Comparison of ENCODE assay signal across 8 mouse cellular contexts in the genomic region with DNA sequence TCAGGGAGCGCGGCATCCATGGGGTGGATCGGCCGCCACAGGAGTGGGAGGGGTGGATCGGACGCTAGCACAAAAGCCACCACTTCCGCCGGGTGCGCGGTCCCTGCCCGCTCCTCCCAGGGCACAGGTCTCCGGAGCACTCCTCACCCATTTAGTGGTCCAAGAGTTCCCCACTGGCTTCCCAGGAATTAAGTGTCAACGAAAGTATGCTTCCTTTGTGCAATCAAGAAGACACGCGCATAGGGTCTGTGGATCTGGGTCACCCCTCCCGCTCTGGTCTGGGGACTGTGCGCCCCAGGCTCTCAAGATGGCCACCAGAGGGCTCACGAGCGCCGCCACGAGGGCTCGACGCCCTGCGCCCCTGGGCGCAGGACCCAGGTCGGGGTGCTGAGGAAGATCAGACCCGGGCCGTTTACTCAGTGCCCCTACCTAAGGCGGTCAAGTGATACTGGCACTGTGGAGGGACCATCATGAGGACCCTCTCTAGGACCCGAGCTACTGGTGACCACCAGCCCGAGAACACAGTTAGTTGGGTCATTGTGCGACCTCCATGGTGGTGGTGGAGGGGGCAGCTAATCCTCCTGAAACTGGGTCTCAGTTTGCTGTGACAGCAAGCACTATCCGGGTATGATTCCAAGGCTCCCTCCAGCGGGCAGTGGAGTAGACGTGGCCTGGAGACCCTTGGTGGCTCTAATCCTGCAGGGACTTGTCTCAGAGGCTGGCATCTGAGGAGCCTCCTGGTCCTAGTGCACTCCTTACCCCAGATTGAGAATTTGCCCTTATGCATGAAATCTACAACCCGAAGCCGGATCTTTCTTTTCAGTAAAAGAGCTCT. TPM values are rescaled to one million over a fixed set of nuclear protein-coding genes. Genes with fewer than 3 reads are reported as not detected.
DNase-seq lines count a peak whose midpoint lies in the region; ATAC-seq lines count a peak whose summit lies in the region.

No protein-coding gene starts in this region.

- H3K36me3 ChIP-seq in hindbrain, embryonic 12.5 days: no peaks in the 10 kb centered on the region

- whole genome bisulfite sequencing in hindbrain, embryonic 12.5 days: 3% methylated on average over 37 of the region's 37 CpGs

- H3K4me2 ChIP-seq in hindbrain, embryonic 12.5 days (replicated peaks): peak overlapping the region; percentile 75

- H3K27me3 ChIP-seq in hindbrain, embryonic 12.5 days: 0 out of 2 replicates have a peak, but pooled peaks cover 2% of the 10 kb centered on the region

- peak; percentile 89 for DNase-seq in NIH3T3 (ENCODE audit: low read depth)
- peak; percentile 89 for DNase-seq in cerebellum, adult 9-11 months
- peak; percentile 40 to 75 for DNase-seq in frontal cortex, postnatal 10 days (ENCODE audit: low spot score in 2 of 2)
- DNase-seq in layer of hippocampus, postnatal 14 days (ENCODE audit: low spot score in 2 of 2): peak; percentile 59 to 80
- peak; percentile 88 for DNase-seq in lung, postnatal 10 days
- DNase-seq in ovary, postnatal 14 days (ENCODE audit: low spot score): peak; percentile 67
- peak; percentile 86 for DNase-seq in thymus, postnatal 0 days (ENCODE audit: low spot score)

- H3K27ac ChIP-seq in hindbrain, embryonic 12.5 days: peak overlapping the region; percentile 76

- peak overlapping the region; percentile 51 for H3K4me3 ChIP-seq in hindbrain, embryonic 12.5 days

- peak; percentile 89 for ATAC-seq in hindbrain, embryonic 12.5 days (ENCODE audit: low FRiP score)

- peaks cover 16% of the 10 kb centered on the region for H3K4me1 ChIP-seq in hindbrain, embryonic 12.5 days

- no peaks in the 10 kb centered on the region for H3K9me3 ChIP-seq in hindbrain, embryonic 12.5 days (replicated peaks)

- H3K9ac ChIP-seq in hindbrain, embryonic 12.5 days: peak overlapping the region; percentile 76

RNA-seq across cellular contexts. Expression of a gene that starts 42.7 kb away (rescaled TPM):
- polyA plus RNA-seq in hindbrain, embryonic 12.5 days (2016; fragmentation: Nextera tagmentation; extraction: Ambion mirVana): 31.5 and 32.7 TPM in 2 replicates
- 10 to 100 TPM; 29.9 to 31.7 TPM for total RNA-seq in layer of hippocampus, postnatal 14 days (2021)
- polyA plus RNA-seq in thymus, postnatal 0 days (2015; fragmentation: Nextera tagmentation; extraction: Ambion mirVana): 15.2 and 19.5 TPM in 2 replicates

RNA-seq across cellular contexts. Expression of a gene that starts 45.2 kb away (rescaled TPM):
- polyA plus RNA-seq in hindbrain, embryonic 12.5 days (2016; fragmentation: Nextera tagmentation; extraction: Ambion mirVana): 3,274 and 3,635 TPM in 2 replicates
- total RNA-seq in layer of hippocampus, postnatal 14 days (2021): 100 to 1,000 TPM; 418 to 459 TPM
- polyA plus RNA-seq in thymus, postnatal 0 days (2015; fragmentation: Nextera tagmentation; extraction: Ambion mirVana): 2,900 and 2,949 TPM in 2 replicates

Comparison
In these comparisons a context has a peak if more than half of its experiments do, and no peak if none do; other contexts are left out.
1. Peak in every context shown above with its lines: DNase-seq, ATAC-seq, H3K4me3 ChIP-seq and H3K27ac ChIP-seq.